Mouse (Mus musculus): ENCODE data around the gene Grap. TPM values are rescaled to one million over a fixed set of nuclear protein-coding genes. Genes with fewer than 3 reads are reported as not detected.

Gene Grap
- polyA plus RNA-seq (2012), result 3.1 and 3.3 TPM in 2 replicates

DNA sequence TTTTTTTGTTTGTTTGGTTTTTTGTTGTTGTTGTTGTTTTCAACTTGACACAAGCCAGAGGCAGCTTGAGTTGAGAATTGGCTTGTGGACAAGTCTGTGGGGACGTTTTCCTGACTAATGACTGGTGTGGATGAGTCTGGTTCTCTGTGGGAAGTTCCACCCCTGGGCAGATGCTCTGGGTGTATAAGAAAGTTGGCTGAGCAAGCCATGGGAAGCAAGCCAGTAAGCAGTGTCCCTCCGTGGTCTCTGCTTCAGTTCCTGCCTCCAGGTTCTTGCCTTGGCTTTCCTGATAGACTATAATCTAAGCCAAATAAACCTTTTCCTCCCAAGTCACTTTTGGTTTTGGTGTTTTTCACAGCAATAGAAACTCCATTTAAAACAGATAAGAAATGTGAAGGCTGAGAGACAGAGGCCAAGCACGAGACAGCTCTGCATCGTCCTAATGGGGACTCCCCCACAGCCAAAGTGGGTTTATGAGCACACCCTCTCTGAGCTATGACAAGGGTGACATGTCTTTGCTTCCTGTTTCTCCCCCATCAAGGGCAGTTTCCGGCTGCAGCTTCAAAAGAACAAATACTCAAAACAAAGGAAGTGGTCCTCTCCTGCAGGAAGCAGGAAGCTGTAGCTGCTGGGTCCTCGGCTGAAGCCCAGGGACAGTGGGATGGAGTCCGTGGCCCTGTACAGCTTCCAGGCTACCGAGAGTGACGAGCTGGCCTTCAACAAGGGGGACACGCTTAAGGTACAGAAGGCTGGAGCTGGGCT lies at the start of gene Grap:
Gene Grap, plus strand, starts transcription at position 580 of the 762 bp plus-strand sequence.

DNA sequence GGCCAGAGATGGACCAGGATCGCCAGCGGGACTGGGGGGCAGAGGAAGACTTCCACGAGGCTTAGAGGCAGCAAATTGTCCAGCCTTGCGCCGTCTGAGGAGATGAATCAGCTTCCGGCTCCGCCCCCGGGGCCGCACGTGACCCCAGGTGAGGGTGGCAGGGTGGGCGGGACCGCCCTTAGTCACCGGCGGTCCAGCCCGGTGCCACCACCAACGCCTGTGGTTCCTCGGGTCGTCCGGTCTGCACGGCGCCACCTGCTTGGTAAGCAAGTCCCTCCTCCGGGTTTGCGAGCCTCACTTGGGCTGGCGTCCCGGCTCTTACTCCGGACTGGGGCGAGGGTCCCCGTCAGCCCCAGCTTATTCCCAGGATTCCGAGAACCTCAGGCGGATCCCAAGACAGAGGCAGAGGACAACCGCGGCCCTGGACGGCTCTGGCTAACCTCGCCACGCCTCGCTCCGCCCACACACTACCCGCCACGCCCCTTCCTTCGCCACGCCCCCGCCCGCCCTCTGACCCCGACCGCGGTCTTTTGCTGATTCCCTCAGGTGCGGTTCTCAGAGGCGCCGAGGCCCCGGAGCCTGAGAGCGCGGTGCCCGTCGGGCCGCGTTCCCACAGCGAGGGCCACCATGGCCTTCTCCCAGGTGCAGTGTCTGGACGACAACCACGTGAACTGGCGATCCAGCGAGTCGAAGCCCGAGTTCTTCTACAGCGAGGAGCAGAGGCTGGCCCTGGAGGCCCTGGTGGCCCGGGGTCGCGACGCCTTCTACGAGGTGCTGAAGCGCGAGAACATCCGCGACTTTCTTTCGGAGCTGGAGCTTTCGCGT lies 31.1 kb downstream of the Grap start, which contains the start of gene Fam83g:
Gene Fam83g, plus strand, starts transcription at position 185 of the 825 bp plus-strand sequence.

DNA sequence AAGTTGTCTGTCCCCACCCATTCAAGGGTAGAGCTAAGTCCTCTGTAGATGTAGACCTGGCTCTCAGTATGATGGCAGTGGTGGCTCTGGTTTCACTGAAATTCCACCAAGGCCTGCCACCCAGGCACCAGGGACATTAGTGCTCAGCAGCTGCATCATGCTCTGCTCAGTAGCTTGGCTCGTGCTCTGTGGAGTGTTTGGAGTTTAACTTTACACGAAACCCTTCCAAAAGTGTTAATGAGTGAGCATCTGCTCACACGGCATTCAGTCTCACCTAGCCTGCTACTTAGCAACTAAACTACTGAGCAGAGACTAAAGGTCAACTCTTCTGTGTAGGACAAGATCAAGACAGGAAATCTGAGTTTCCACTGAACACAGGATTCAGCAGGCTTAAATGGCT lies 67.6 kb downstream of the Grap start, which contains the start of gene Slc5a10:
Gene Slc5a10, minus strand, starts transcription at position 191 of the 400 bp plus-strand sequence.

Other genes with a start within 250 kb of the Grap start
- gene Rnf112, start 199.1 kb upstream of the Grap start, polyA plus RNA-seq (2012), result not detected in 2 replicates
- not detected in 2 replicates for gene Mfap4, start 167.8 kb upstream of the Grap start, polyA plus RNA-seq (2012)
- 33.6 and 37.7 TPM in 2 replicates for gene Mapk7, start 158.9 kb upstream of the Grap start, polyA plus RNA-seq (2012)
- 1.7 and 1.8 TPM in 2 replicates for gene B9d1, start 148.1 kb upstream of the Grap start, polyA plus RNA-seq (2012)
- 0.11 and 0.22 TPM in 2 replicates for gene Epn2, start 73.6 kb upstream of the Grap start, polyA plus RNA-seq (2012)
- gene Fam83g, start 30.8 kb downstream of the Grap start, polyA plus RNA-seq (2012), result 0.25 and 0.46 TPM in 2 replicates
- not detected in 2 replicates for gene Slc5a10, start 67.6 kb downstream of the Grap start, polyA plus RNA-seq (2012)
- 18.9 and 20.7 TPM in 2 replicates for gene Prpsap2, start 108.8 kb downstream of the Grap start, polyA plus RNA-seq (2012)
- gene Ulk2, start 201.8 kb downstream of the Grap start, polyA plus RNA-seq (2012), result 4.4 and 5.0 TPM in 2 replicates